Mouse (Mus musculus) stomach, postnatal 0 days (tissue): ENCODE data around the gene Myzap.

Experiments
- CTCF ChIP-seq: IDR thresholded peaks from 2 replicates; pipeline ENCODE4 v1.5.1; 2016; ENCODE audit warnings: antibody characterized with exemption, low read depth, mild to moderate bottlenecking, moderate library complexity
- EP300 ChIP-seq: optimal IDR thresholded peaks from 2 replicates; pipeline ENCODE3; 2016; ENCODE audit warnings: antibody characterized with exemption

DNA sequence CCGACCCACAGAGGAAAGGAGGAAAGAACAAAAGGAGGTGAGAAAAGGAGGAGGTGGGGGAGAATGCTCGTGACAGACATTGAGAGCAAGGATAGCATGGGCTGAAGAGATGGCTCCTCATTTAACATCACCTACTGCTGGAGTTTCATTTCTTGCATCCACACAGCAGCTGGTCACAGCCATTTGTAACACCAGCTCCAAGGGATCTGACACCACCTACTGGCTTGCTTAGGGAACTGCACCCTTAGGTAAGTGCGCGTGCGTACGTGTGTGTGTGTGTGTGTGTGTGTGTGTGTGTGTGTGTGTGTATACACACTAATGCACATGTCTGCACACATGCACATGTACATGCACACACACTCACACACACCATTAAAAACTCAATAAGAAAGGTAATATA lies 20.8 kb upstream of the Myzap start:
- TF ChIP-seq CTCF (peak; percentile 91), EP300 (no peak)
